Mouse (Mus musculus) CH12.LX (cell line): ENCODE data around the gene Naa60. TPM values are rescaled to one million over a fixed set of nuclear protein-coding genes. Genes with fewer than 3 reads are reported as not detected.

Experiments
- DNase-seq: peaks from one replicate; pipeline ENCODE4 v3.0.0-alpha.2; 2013; ENCODE audit errors: extremely low read depth
- H3K27ac ChIP-seq: 2 replicates; pipeline ENCODE4 v1.5.1; 2012; ENCODE audit warnings: low read depth, mild to moderate bottlenecking, control low read depth, moderate library complexity; ENCODE audit not compliant: insufficient read depth
- H3K27me3 ChIP-seq: replicated peaks from 2 replicates; pipeline ENCODE3; 2012; ENCODE audit warnings: inconsistent platforms
- H3K36me3 ChIP-seq, 2 experiments: replicated peaks in 1 of 2; 2 replicates each; pipeline versions ENCODE3 to v1.6.1; 2012; ENCODE audit warnings: inconsistent platforms in 1 of 2, low read length in 1 of 2, mild to moderate bottlenecking in 1 of 2, mixed read lengths in 1 of 2, moderate library complexity in 1 of 2; ENCODE audit not compliant: control insufficient read depth in 1 of 2, insufficient read depth in 1 of 2
- H3K4me1 ChIP-seq, 2 experiments: 2 replicates each; pipeline ENCODE4 v1.6.1; 2012; ENCODE audit warnings: inconsistent platforms in 1 of 2, moderate library complexity in 1 of 2; ENCODE audit not compliant: insufficient read depth in 2 of 2, control insufficient read depth in 1 of 2
- H3K4me2 ChIP-seq: 2 replicates; pipeline ENCODE4 v1.6.1; 2012; ENCODE audit warnings: low read depth, mild to moderate bottlenecking, control low read depth; ENCODE audit not compliant: poor library complexity, insufficient read depth, severe bottlenecking
- H3K4me3 ChIP-seq, 3 experiments: fragments of 150-350 bp in 1 of 3; sonication (generic) in 1 of 3; replicated peaks in 1 of 3; 2 replicates each; pipeline versions ENCODE3 to v1.5.1; 2011 to 2012; ENCODE audit warnings: low read depth in 2 of 3, low read length in 2 of 3, mild to moderate bottlenecking in 2 of 3, moderate library complexity in 2 of 3, control low read depth in 1 of 3, improper control_type of control experiment in 1 of 3, inconsistent platforms in 1 of 3, mixed read lengths in 1 of 3; ENCODE audit not compliant: poor library complexity in 1 of 3
- H3K79me2 ChIP-seq: replicated peaks from 2 replicates; pipeline ENCODE4 v1.6.1; 2012; ENCODE audit warnings: mild to moderate bottlenecking, moderate library complexity; ENCODE audit not compliant: control insufficient read depth, poor library complexity, insufficient read depth, severe bottlenecking; ENCODE audit errors: extremely low read depth
- H3K9ac ChIP-seq: 2 replicates; pipeline ENCODE4 v1.6.1; 2012; ENCODE audit warnings: low read depth, mild to moderate bottlenecking, control low read depth, moderate library complexity; ENCODE audit not compliant: insufficient read depth
- H3K9me3 ChIP-seq: replicated peaks from 2 replicates; pipeline ENCODE3; 2012; ENCODE audit warnings: low read length, inconsistent platforms, mixed read lengths
- CHD2 ChIP-seq: IDR thresholded peaks from 2 replicates; pipeline ENCODE4 v1.6.1; 2011; ENCODE audit warnings: low read length, improper control_type of control experiment
- E2F4 ChIP-seq: IDR thresholded peaks from 2 replicates; pipeline ENCODE4 v1.6.1; 2011; ENCODE audit warnings: low read depth, low read length, improper control_type of control experiment; ENCODE audit not compliant: insufficient replicate concordance
- ELF1 ChIP-seq: IDR thresholded peaks from 2 replicates; pipeline ENCODE4 v1.6.1; 2014; ENCODE audit warnings: low read depth, mild to moderate bottlenecking, inconsistent platforms, low read length, improper control_type of control experiment
- EP300 ChIP-seq: IDR thresholded peaks from 2 replicates; pipeline ENCODE4 v1.6.1; 2011; ENCODE audit warnings: low read length, improper control_type of control experiment
- ETS1 ChIP-seq: conservative IDR thresholded peaks from 2 replicates; pipeline ENCODE4 v1.6.1; 2012; ENCODE audit warnings: low read depth, mild to moderate bottlenecking, inconsistent platforms, low read length, improper control_type of control experiment, moderate library complexity
- GABPA ChIP-seq: IDR thresholded peaks from 2 replicates; pipeline ENCODE4 v1.6.1; 2012; ENCODE audit warnings: low read depth, low read length, improper control_type of control experiment, inconsistent platforms; ENCODE audit not compliant: insufficient replicate concordance
- KAT2A ChIP-seq: IDR thresholded peaks from 2 replicates; pipeline ENCODE4 v1.6.1; 2012; ENCODE audit warnings: low read length, improper control_type of control experiment, inconsistent platforms; ENCODE audit not compliant: insufficient replicate concordance
- MAFK ChIP-seq: IDR thresholded peaks from 2 replicates; pipeline ENCODE4 v1.6.1; 2011; ENCODE audit warnings: low read length, improper control_type of control experiment; ENCODE audit not compliant: insufficient replicate concordance
- MEF2A ChIP-seq: IDR thresholded peaks from 2 replicates; pipeline ENCODE4 v1.6.1; 2014; ENCODE audit warnings: low read depth, mild to moderate bottlenecking, inconsistent platforms, low read length, improper control_type of control experiment, borderline replicate concordance
- MXI1 ChIP-seq: IDR thresholded peaks from 2 replicates; pipeline ENCODE4 v1.6.1; 2011; ENCODE audit warnings: mild to moderate bottlenecking, low read depth, low read length, improper control_type of control experiment
- NRF1 ChIP-seq: IDR thresholded peaks from 2 replicates; pipeline ENCODE4 v1.6.1; 2014; ENCODE audit warnings: low read depth, mild to moderate bottlenecking, inconsistent platforms, low read length, improper control_type of control experiment, moderate library complexity
- POLR2A ChIP-seq: IDR thresholded peaks from 2 replicates; pipeline ENCODE4 v1.6.1; 2011; ENCODE audit warnings: low read depth, mild to moderate bottlenecking, improper control_type of control experiment, low read length
- POLR2AphosphoS2 ChIP-seq: IDR thresholded peaks from 2 replicates; pipeline ENCODE4 v1.6.1; 2011; ENCODE audit warnings: low read depth, low read length, improper control_type of control experiment
- RAD21 ChIP-seq: IDR thresholded peaks from 2 replicates; pipeline ENCODE4 v1.6.1; 2011; ENCODE audit warnings: low read depth, mild to moderate bottlenecking, low read length, improper control_type of control experiment, moderate library complexity
- RCOR1 ChIP-seq: conservative IDR thresholded peaks from 2 replicates; pipeline ENCODE4 v1.6.1; 2012; ENCODE audit warnings: low read depth, mild to moderate bottlenecking, inconsistent platforms, low read length, improper control_type of control experiment
- SIN3A ChIP-seq: IDR thresholded peaks from 2 replicates; pipeline ENCODE4 v1.6.1; 2012; ENCODE audit warnings: low read length, improper control_type of control experiment, inconsistent platforms
- SMC3 ChIP-seq: IDR thresholded peaks from 2 replicates; pipeline ENCODE4 v1.6.1; 2011; ENCODE audit warnings: low read depth, low read length, improper control_type of control experiment
- TCF12 ChIP-seq: IDR thresholded peaks from 2 replicates; pipeline ENCODE4 v1.6.1; 2014; ENCODE audit warnings: low read depth, mild to moderate bottlenecking, inconsistent platforms, low read length, improper control_type of control experiment
- ZC3H11A ChIP-seq: IDR thresholded peaks from 2 replicates; pipeline ENCODE4 v1.6.1; 2012; ENCODE audit warnings: low read depth, mild to moderate bottlenecking, inconsistent platforms, low read length, improper control_type of control experiment
- ZNF384 ChIP-seq: IDR thresholded peaks from 2 replicates; pipeline ENCODE4 v1.6.1; 2012; ENCODE audit warnings: low read depth, low read length, improper control_type of control experiment, inconsistent platforms
- dilution Hi-C: fragments of 300-500 bp; cut with MboI; formaldehyde crosslinking; loops from 2 replicates; pipeline ENCODE4 v1.14.3; 2020; ENCODE audit warnings: low sequenced_read_pairs; ENCODE audit not compliant: extremely low pct_unique_long_range_greater_than_20kb, extremely low pct_ligation_motif_present
- in situ Hi-C: fragments of 300-500 bp; cut with MboI; formaldehyde crosslinking; loops from 3 replicates; pipeline ENCODE4 v1.14.3; 2019; ENCODE audit warnings: low sequenced_read_pairs, low pct_ligation_motif_present, low pct_unique_long_range_greater_than_20kb, mixed read lengths
- polyA plus RNA-seq: library from polyadenylated mRNA; unstranded; fragments of >175 nt; gene quantifications from 2 replicates; pipeline ENCODE4 v1.2.1, GENCODE M21; 2012; ENCODE audit warnings: low read depth; ENCODE audit not compliant: insufficient read length
- total RNA-seq, 2 experiments: library from RNA; depleted of rRNA; stranded (reverse); fragments of 300-350 nt in 1 of 2; fragments of >200 nt in 1 of 2; gene quantifications; 2 replicates each; pipeline ENCODE4 v1.2.3; 2012 to 2014

The Naa60 gene
- total and polyA plus RNA-seq, 3 experiments: 26.4 to 81.5 (median 31.9) TPM

- TF ChIP-seq TCF12: no peak
- TF ChIP-seq SIN3A: no peak
- TF ChIP-seq GABPA: no peak
- TF ChIP-seq RCOR1: no peak
- TF ChIP-seq MXI1: no peak
- TF ChIP-seq ZNF384: no peak
- no peak for TF ChIP-seq SMC3
- TF ChIP-seq MAFK: no peak
- TF ChIP-seq E2F4: no peak
- no peak for TF ChIP-seq RAD21
- in situ Hi-C loops (loop anchor here (10.0 to 25.0 kb wide), 2 partner anchors 162 to 444 kb away; partner anchors contain the start of gene Slx4), dilution Hi-C loops (no loop called here)
- Histone ChIP-seq H3K79me2 (no peaks in the 10 kb centered on the region), H3K36me3 (no peaks in the 10 kb centered on the region), H3K4me3 (no peak overlapping the region), H3K9me3 (no peaks in the 10 kb centered on the region), H3K27ac (no peak overlapping the region), H3K4me2 (peak overlapping the region; percentile 48), H3K9ac (no peak overlapping the region), H3K4me1 (peaks cover 6 to 18% of the 10 kb centered on the region in 2 experiments), H3K27me3 (no peaks in the 10 kb centered on the region)
- DNase-seq: no peak
Measured at GRCm38 (mm10) chr16:3842989-3843388, 29.2 kb upstream of the Naa60 start.

- Histone ChIP-seq H3K9ac (no peak overlapping the region), H3K4me3 (no peak overlapping the region), H3K4me1 (peaks cover 6 to 19% of the 10 kb centered on the region in 2 experiments), H3K4me2 (no peak overlapping the region), H3K27me3 (no peaks in the 10 kb centered on the region), H3K79me2 (no peaks in the 10 kb centered on the region), H3K27ac (no peak overlapping the region), H3K36me3 (no peaks in the 10 kb centered on the region), H3K9me3 (no peaks in the 10 kb centered on the region)
- in situ Hi-C loops: loop anchor here (10.0 to 25.0 kb wide), 2 partner anchors 161 to 444 kb away; partner anchors contain the start of gene Slx4
- DNase-seq: no peak
- dilution Hi-C loops: no loop called here
- TF ChIP-seq POLR2A (no peak), ETS1 (no peak), POLR2AphosphoS2 (no peak), MAFK (no peak), MEF2A (no peak), TCF12 (no peak), KAT2A (no peak), CHD2 (no peak), NRF1 (no peak), ELF1 (no peak), EP300 (no peak), ZC3H11A (no peak), MXI1 (no peak)
Measured at GRCm38 (mm10) chr16:3843796-3844195, 28.4 kb upstream of the Naa60 start.
